Mouse (Mus musculus) CH12.LX (cell line): ENCODE data around the gene Sept5.

Source experiments
- CTCF ChIP-seq, 2 experiments: IDR thresholded peaks in 1 of 2; conservative IDR thresholded peaks in 1 of 2; 2 replicates each; pipeline ENCODE4 v1.5.1; 2011 to 2012; ENCODE audit warnings: low read depth in 2 of 2, low read length in 2 of 2, improper control_type of control experiment in 1 of 2, inconsistent platforms in 1 of 2, mild to moderate bottlenecking in 1 of 2, moderate library complexity in 1 of 2
- EP300 ChIP-seq: IDR thresholded peaks from 2 replicates; pipeline ENCODE4 v1.6.1; 2011; ENCODE audit warnings: low read length, improper control_type of control experiment
- MAZ ChIP-seq: IDR thresholded peaks from 2 replicates; pipeline ENCODE4 v1.6.1; 2012; ENCODE audit warnings: low read depth, mild to moderate bottlenecking, inconsistent platforms, low read length, improper control_type of control experiment, moderate library complexity
- POLR2A ChIP-seq: IDR thresholded peaks from 2 replicates; pipeline ENCODE4 v1.6.1; 2011; ENCODE audit warnings: low read depth, mild to moderate bottlenecking, improper control_type of control experiment, low read length
- TBP ChIP-seq: conservative IDR thresholded peaks from 2 replicates; pipeline ENCODE4 v1.6.1; 2011; ENCODE audit warnings: low read depth, low read length, improper control_type of control experiment
- TCF12 ChIP-seq: IDR thresholded peaks from 2 replicates; pipeline ENCODE4 v1.6.1; 2014; ENCODE audit warnings: low read depth, mild to moderate bottlenecking, inconsistent platforms, low read length, improper control_type of control experiment
- UBTF ChIP-seq: IDR thresholded peaks from 2 replicates; pipeline ENCODE4 v1.6.1; 2012; ENCODE audit warnings: low read depth, mild to moderate bottlenecking, inconsistent platforms, low read length, improper control_type of control experiment, moderate library complexity
- ZNF384 ChIP-seq: IDR thresholded peaks from 2 replicates; pipeline ENCODE4 v1.6.1; 2012; ENCODE audit warnings: low read depth, low read length, improper control_type of control experiment, inconsistent platforms

DNA sequence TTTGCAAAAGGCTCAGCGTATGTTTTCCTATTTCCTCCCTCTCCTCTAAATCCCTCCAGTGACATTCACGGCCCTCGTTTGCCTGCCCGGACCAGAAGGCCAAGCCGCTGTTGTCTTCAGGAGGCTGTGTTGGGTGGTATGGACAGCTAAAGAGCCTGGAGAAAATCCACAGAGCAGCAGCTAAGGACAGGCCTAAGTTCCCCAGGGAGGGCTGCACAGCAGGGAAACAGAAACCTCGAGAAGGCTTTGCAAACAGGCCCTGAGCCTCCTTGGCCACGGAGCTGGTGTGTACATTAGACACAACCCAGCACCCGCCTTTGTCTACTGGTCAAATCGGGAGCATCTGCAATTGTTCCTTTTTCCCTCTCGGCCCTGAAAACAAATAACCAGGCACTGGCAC, 44.1 kb downstream of the Sept5 start:
- TF ChIP-seq ZNF384 (no peak), POLR2A (no peak), TBP (no peak), EP300 (no peak), TCF12 (no peak), CTCF (conservative IDR thresholded peaks at IDR 0.05 in 1 of 2, IDR thresholded peaks at IDR 0.05 in 1 of 2; ENCODE audit: low read depth in 2 of 2, low read length in 2 of 2) (no peak), MAZ (no peak), UBTF (no peak)
